16 mouse cellular contexts compared by ENCODE assay signal in the genomic region with DNA sequence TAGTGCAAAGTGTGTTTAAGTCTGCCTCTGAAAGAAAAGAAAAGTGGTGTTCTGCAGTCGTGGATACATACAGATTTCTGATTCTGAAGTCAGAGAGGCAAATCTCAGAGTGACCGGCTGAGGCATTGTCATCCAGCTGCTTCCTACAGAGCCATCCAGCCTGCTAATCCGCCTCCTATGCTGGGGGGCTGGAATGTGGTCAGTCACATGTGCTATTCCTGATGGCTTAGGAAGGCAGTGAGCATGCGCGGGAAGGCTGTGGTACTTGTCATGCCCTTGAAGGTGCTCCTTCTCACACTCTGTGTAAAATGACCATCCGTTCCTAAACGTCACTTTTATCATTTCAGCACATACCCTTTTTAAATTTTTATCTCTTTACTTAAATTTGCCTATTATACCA.
"Had no signal": no experiment of that assay in that cellular context is flagged by ENCODE, and none has a peak within 500 bp of the region (broad histone marks: within the 10 kb centered on the region; RNA-seq: fewer than 3 reads in every experiment).

No protein-coding gene starts in this region.

- H3K27ac ChIP-seq: midbrain, embryonic 10.5 days; midbrain, embryonic 13.5 days; neural tube, embryonic 13.5 days; neural tube, embryonic 15.5 days had no signal

- H3K4me2 ChIP-seq: lung, embryonic 14.5 days; midbrain, embryonic 13.5 days; neural tube, embryonic 13.5 days; neural tube, embryonic 15.5 days had no signal

- H3K9me3 ChIP-seq: midbrain, embryonic 10.5 days; midbrain, embryonic 13.5 days; neural tube, embryonic 13.5 days; neural tube, embryonic 15.5 days had no signal

- H3K9ac ChIP-seq: lung, embryonic 14.5 days; midbrain, embryonic 13.5 days; neural tube, embryonic 13.5 days; neural tube, embryonic 15.5 days had no signal

- H3K4me3 ChIP-seq: midbrain, embryonic 10.5 days; midbrain, embryonic 13.5 days; myocyte; neural tube, embryonic 13.5 days; neural tube, embryonic 15.5 days had no signal

- ATAC-seq: midbrain, embryonic 13.5 days; midbrain, embryonic 16.5 days had no signal

- DNase-seq: lung, adult 18-20 months; lung, embryonic 14.5 days; lung, postnatal 10 days; right cerebral cortex, adult 18-20 months; right cerebral cortex, postnatal 25 days; right cerebral cortex, postnatal 4 days; spleen, adult 18-20 months; thymus, adult 18-20 months; thymus, postnatal 14 days; thymus, postnatal 36 days had no signal

- H3K27me3 ChIP-seq: midbrain, embryonic 13.5 days; neural tube, embryonic 13.5 days; neural tube, embryonic 15.5 days had no signal

- H3K4me1 ChIP-seq: midbrain, embryonic 10.5 days; neural tube, embryonic 13.5 days; neural tube, embryonic 15.5 days had no signal
